Mouse (Mus musculus) spleen, adult 2 months (tissue): ENCODE results near the gene Zfp618.

Experiments used
- CTCF ChIP-seq: fragments of 200-500 bp; IDR thresholded peaks from 2 replicates; pipeline ENCODE4 v1.5.1; 2011; ENCODE audit warnings: mild to moderate bottlenecking, inconsistent platforms; ENCODE audit not compliant: insufficient read depth, insufficient read length, insufficient replicate concordance; ENCODE audit errors: extremely low read depth
- POLR2A ChIP-seq: fragments of 200-500 bp; IDR thresholded peaks from 2 replicates; pipeline ENCODE4 v1.6.1; 2011; ENCODE audit warnings: low read depth, low read length, inconsistent platforms

GRCm38 (mm10) chr4:62964844-62965496 lies 403 bp upstream of the Zfp618 start:
- TF ChIP-seq CTCF (no peak), POLR2A (no peak)
